Mouse (Mus musculus) small intestine, adult 2 months (tissue): Measurements from ENCODE around the gene Cacna2d3. TPM values are rescaled to one million over a fixed set of nuclear protein-coding genes. Genes with fewer than 3 reads are reported as not detected.

Experiments used
- H3K27ac ChIP-seq: fragments of 200-500 bp; 2 replicates; pipeline ENCODE4 v1.5.1; 2012; ENCODE audit warnings: low read depth, low read length, control low read depth, inconsistent platforms; ENCODE audit not compliant: insufficient read depth
- H3K27me3 ChIP-seq: fragments of 200-500 bp; 2 replicates; pipeline ENCODE4 v1.6.1; 2012; ENCODE audit warnings: mild to moderate bottlenecking, moderate library complexity, low read length, inconsistent platforms; ENCODE audit not compliant: control insufficient read depth, insufficient read depth
- H3K36me3 ChIP-seq: fragments of 200-500 bp; 2 replicates; pipeline ENCODE4 v1.6.1; 2012; ENCODE audit warnings: mild to moderate bottlenecking, low read length, control low read depth, inconsistent platforms; ENCODE audit not compliant: control insufficient read depth, insufficient read depth
- H3K4me1 ChIP-seq: fragments of 200-500 bp; 2 replicates; pipeline ENCODE4 v1.6.1; 2012; ENCODE audit warnings: low read length, inconsistent platforms, mixed read lengths; ENCODE audit not compliant: control insufficient read depth, insufficient read depth, insufficient read length
- H3K4me3 ChIP-seq: fragments of 200-500 bp; 2 replicates; pipeline ENCODE4 v1.5.1; 2012; ENCODE audit warnings: low read depth, mild to moderate bottlenecking, control low read depth, inconsistent platforms, low read length, moderate library complexity
- CTCF ChIP-seq: fragments of 200-500 bp; IDR thresholded peaks from 2 replicates; pipeline ENCODE4 v1.5.1; 2012; ENCODE audit warnings: low read depth, mild to moderate bottlenecking, control low read depth, inconsistent platforms, low read length, moderate library complexity, mixed read lengths; ENCODE audit not compliant: insufficient replicate concordance, insufficient read length; ENCODE audit errors: extremely low read depth
- POLR2A ChIP-seq: fragments of 200-500 bp; IDR thresholded peaks from 2 replicates; pipeline ENCODE4 v1.6.1; 2012; ENCODE audit warnings: low read depth, mild to moderate bottlenecking, control low read depth, inconsistent platforms, low read length, moderate library complexity
- WGBS: fragments of 180-500 bp; shearing (Covaris S2); methylation state at CpG from one replicate; pipeline ENCODE4 v1.1.7; 2018; 5-methylcytosine and 5-hydroxymethylcytosine counted together
- polyA plus RNA-seq: library from polyadenylated mRNA; depleted of rRNA; stranded (reverse); fragments of >200 nt; gene quantifications from 2 replicates; pipeline ENCODE4 v1.2.3, GENCODE M21; 2012

Cacna2d3 gene
- polyA plus RNA-seq, 1 experiment = 0.27 TPM

GRCm38 (mm10) chr14:29040606-29041364, 680.9 kb downstream of the Cacna2d3 start:
- Histone ChIP-seq H3K27me3 (no peaks in the 10 kb centered on the region), H3K4me1 (no peaks in the 10 kb centered on the region), H3K27ac (no peak overlapping the region), H3K36me3 (no peaks in the 10 kb centered on the region), H3K4me3 (no peak overlapping the region)
- WGBS = 74% methylated on average over 9 of the region's 9 CpGs
- TF ChIP-seq CTCF = no peak
- TF ChIP-seq POLR2A = no peak

- Histone ChIP-seq H3K36me3 (no peaks in the 10 kb centered on the region), H3K27ac (no peak overlapping the region), H3K4me1 (no peaks in the 10 kb centered on the region), H3K4me3 (no peak overlapping the region), H3K27me3 (no peaks in the 10 kb centered on the region)
- 82% methylated on average over 5 of the region's 5 CpGs for WGBS
- TF ChIP-seq CTCF (no peak), POLR2A (no peak)
These were observed 683.4 kb downstream of the Cacna2d3 start for GRCm38 (mm10) chr14:29038246-29038645.

DNA sequence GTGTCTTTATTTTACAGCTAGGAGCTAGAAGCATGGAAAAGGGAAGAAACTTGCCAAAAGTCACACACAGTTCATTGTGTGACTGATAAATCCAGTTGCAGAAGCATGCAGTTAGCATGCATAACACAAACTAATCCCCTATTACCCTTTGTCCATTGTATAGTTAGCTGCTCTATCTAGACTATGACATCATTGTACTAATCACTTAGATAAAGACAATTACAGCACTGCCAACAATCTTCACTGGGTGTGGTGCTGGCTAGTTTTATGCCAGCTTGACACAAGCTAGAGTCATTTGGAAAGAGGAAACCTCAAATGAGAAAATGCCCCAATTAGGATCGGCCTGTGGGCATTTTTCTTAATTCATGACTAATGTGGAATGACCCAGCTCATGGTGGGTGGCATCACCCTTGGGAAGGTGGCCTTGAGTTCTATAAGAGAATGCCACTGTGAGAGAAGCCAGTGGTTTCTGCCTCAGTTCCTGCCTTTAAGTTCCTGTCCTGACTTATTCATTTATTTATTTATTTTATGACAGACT, 689.7 kb downstream of the Cacna2d3 start:
- H3K4me1 ChIP-seq = no peaks in the 10 kb centered on the region
- 45% methylated on average over 1 of the region's 1 CpGs for WGBS
- TF ChIP-seq CTCF (no peak), POLR2A (no peak)
- no peaks in the 10 kb centered on the region for H3K27me3 ChIP-seq
- no peak overlapping the region for H3K4me3 ChIP-seq
- no peaks in the 10 kb centered on the region for H3K36me3 ChIP-seq
- H3K27ac ChIP-seq = no peak overlapping the region

DNA sequence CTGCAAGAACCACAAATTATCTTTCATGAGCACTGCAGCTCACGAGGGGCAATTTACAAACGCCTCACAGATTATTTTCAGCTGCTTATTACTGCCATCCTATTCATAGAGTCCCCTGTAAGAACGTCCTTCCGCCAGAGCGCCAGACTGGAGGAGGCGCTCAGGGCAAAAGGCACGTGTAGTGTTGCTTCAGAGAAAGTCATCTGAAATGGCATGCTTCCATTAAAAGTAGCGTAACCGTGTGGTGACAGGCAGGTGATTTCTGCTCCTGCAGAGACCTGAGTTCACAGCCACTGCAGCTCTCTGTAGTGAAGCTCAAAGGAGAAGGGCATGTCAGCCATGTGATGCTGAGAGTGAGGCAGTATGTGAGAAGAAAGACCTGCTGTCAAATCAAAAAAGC, 691.1 kb downstream of the Cacna2d3 start:
- Histone ChIP-seq H3K4me1 (no peaks in the 10 kb centered on the region), H3K27me3 (no peaks in the 10 kb centered on the region), H3K36me3 (no peaks in the 10 kb centered on the region), H3K27ac (no peak overlapping the region), H3K4me3 (no peak overlapping the region)
- TF ChIP-seq POLR2A = no peak
- no peak for TF ChIP-seq CTCF
- WGBS = 74% methylated on average over 9 of the region's 9 CpGs

- Histone ChIP-seq H3K4me1 (no peaks in the 10 kb centered on the region), H3K4me3 (no peak overlapping the region), H3K27me3 (no peaks in the 10 kb centered on the region), H3K27ac (no peak overlapping the region), H3K36me3 (no peaks in the 10 kb centered on the region)
- WGBS = 80% methylated on average over 11 of the region's 11 CpGs
- TF ChIP-seq POLR2A (no peak), CTCF (no peak)
These were observed 691.7 kb downstream of the Cacna2d3 start for GRCm38 (mm10) chr14:29029896-29030420.

GRCm38 (mm10) chr14:29029107-29029469, 692.6 kb downstream of the Cacna2d3 start:
- H3K27ac ChIP-seq = no peak overlapping the region
- H3K4me3 ChIP-seq = no peak overlapping the region
- WGBS = 86% methylated on average over 2 of the region's 2 CpGs
- no peaks in the 10 kb centered on the region for H3K36me3 ChIP-seq
- H3K4me1 ChIP-seq = no peaks in the 10 kb centered on the region
- no peaks in the 10 kb centered on the region for H3K27me3 ChIP-seq
- no peak for TF ChIP-seq POLR2A
- TF ChIP-seq CTCF = no peak

GRCm38 (mm10) chr14:29028391-29029106, 693.1 kb downstream of the Cacna2d3 start:
- no peak for TF ChIP-seq POLR2A
- TF ChIP-seq CTCF = no peak
- Histone ChIP-seq H3K4me1 (no peaks in the 10 kb centered on the region), H3K4me3 (no peak overlapping the region), H3K27me3 (no peaks in the 10 kb centered on the region), H3K27ac (no peak overlapping the region), H3K36me3 (no peaks in the 10 kb centered on the region)
- 84% methylated on average over 6 of the region's 6 CpGs for WGBS
